Mouse (Mus musculus) stomach, embryonic 16.5 days (tissue): Measurements from ENCODE around the gene Plac9a. TPM values are rescaled to one million over a fixed set of nuclear protein-coding genes. Genes with fewer than 3 reads are reported as not detected.

Experiments used
- polyA plus RNA-seq: library from polyadenylated mRNA; unstranded; fragments of >200 nt; fragmentation: Nextera tagmentation; extraction: Ambion mirVana; gene quantifications from 2 replicates; pipeline ENCODE4 v1.2.1, GENCODE M21; 2015

The Plac9a gene
- polyA plus RNA-seq, 1 experiment from 2014 or later: not detected

Other genes starting within 250 kb of the Plac9a start
- gene Ppif, start 208.9 kb downstream of the Plac9a start, polyA plus RNA-seq: 47.7 and 69.3 TPM in 2 replicates
- gene Zcchc24, start 134.1 kb downstream of the Plac9a start, polyA plus RNA-seq: 15.3 and 17.1 TPM in 2 replicates
- 52.1 and 54.4 TPM in 2 replicates for gene Anxa11, start 60.9 kb downstream of the Plac9a start, polyA plus RNA-seq
- 6.5 and 7.0 TPM in 2 replicates for gene Tmem254a, start 24.6 kb upstream of the Plac9a start, polyA plus RNA-seq
- gene Cphx1, start 35.2 kb upstream of the Plac9a start, polyA plus RNA-seq: 0.14 TPM in 1 of 2 replicates, not detected in the other
- 1.3 and 2.2 TPM in 2 replicates for gene Duxbl1, start 75.5 kb upstream of the Plac9a start, polyA plus RNA-seq
- gene Gm9780, start 139.6 kb upstream of the Plac9a start, polyA plus RNA-seq: 55.8 and 60.4 TPM in 2 replicates
- 47.8 and 56.8 TPM in 2 replicates for gene Tmem254c, start 164.3 kb upstream of the Plac9a start, polyA plus RNA-seq
- not detected in 2 replicates for gene Cphx2, start 178.4 kb upstream of the Plac9a start, polyA plus RNA-seq
- 0.31 TPM in 1 of 2 replicates, not detected in the other for gene Cphx3, start 179.2 kb upstream of the Plac9a start, polyA plus RNA-seq
- gene Duxbl2, start 215.2 kb upstream of the Plac9a start, polyA plus RNA-seq: 0.96 and 2.2 TPM in 2 replicates